Mouse (Mus musculus): Measurements from ENCODE around the gene Nmbr. TPM values are rescaled to one million over a fixed set of nuclear protein-coding genes. Genes with fewer than 3 reads are reported as not detected.

Gene Nmbr
- total RNA-seq, 2 experiments from 2014 or later = 0.38 to 0.99 TPM

Other genes with a start within 250 kb of the Nmbr start
- gene Adgrg6, start 159.9 kb upstream of the Nmbr start, total RNA-seq (2021) = 1 to 10 TPM in 1 of 2 experiments, under 1 TPM in 1; 1.00 to 1.5 TPM
- 10 to 100 TPM; 24.3 to 28.9 TPM for gene Vta1, start within 50 bp of the Nmbr start, total RNA-seq (2021)
- gene Gje1, start 12.6 kb downstream of the Nmbr start, total RNA-seq (2021) = not detected